Mouse (Mus musculus) kidney, adult 2 months (tissue): ENCODE data around the gene Pde2a. TPM values are rescaled to one million over a fixed set of nuclear protein-coding genes. Genes with fewer than 3 reads are reported as not detected.

ENCODE experiments used
- DNase-seq: peaks from one replicate; pipeline ENCODE4 v3.0.0; 2021
- H3K27ac ChIP-seq: fragments of 200-500 bp; 2 replicates; pipeline ENCODE4 v1.5.1; 2012; ENCODE audit warnings: low read depth, low read length, control low read depth, inconsistent platforms; ENCODE audit not compliant: insufficient read depth
- H3K27me3 ChIP-seq: fragments of 200-500 bp; replicated peaks from 2 replicates; pipeline ENCODE4 v1.6.1; 2012; ENCODE audit warnings: mild to moderate bottlenecking, moderate library complexity, low read length, inconsistent platforms; ENCODE audit not compliant: control insufficient read depth, insufficient read depth
- H3K36me3 ChIP-seq: fragments of 200-500 bp; 2 replicates; pipeline ENCODE4 v1.6.1; 2012; ENCODE audit warnings: mild to moderate bottlenecking, moderate library complexity, low read length, inconsistent platforms; ENCODE audit not compliant: control insufficient read depth, insufficient read depth
- H3K4me1 ChIP-seq: fragments of 200-500 bp; 2 replicates; pipeline ENCODE4 v1.6.1; 2011; ENCODE audit warnings: low read length; ENCODE audit not compliant: control insufficient read depth, insufficient read depth
- H3K4me3 ChIP-seq: fragments of 200-500 bp; 2 replicates; pipeline ENCODE4 v1.5.1; 2011; ENCODE audit warnings: mild to moderate bottlenecking, low read depth, low read length, control low read depth; ENCODE audit not compliant: insufficient read depth
- CTCF ChIP-seq: fragments of 200-500 bp; conservative IDR thresholded peaks from 2 replicates; pipeline ENCODE4 v1.5.1; 2011; ENCODE audit warnings: low read depth, mild to moderate bottlenecking, control low read depth, low read length, moderate library complexity, mixed read lengths; ENCODE audit not compliant: insufficient read depth, insufficient read length
- POLR2A ChIP-seq: fragments of 200-500 bp; IDR thresholded peaks from one replicate; pipeline ENCODE4 v1.6.1; 2011; ENCODE audit warnings: low read depth, low read length, control low read depth
- WGBS: fragments of 180-500 bp; shearing (Covaris S2); methylation state at CpG from one replicate; pipeline ENCODE4 v1.1.7; 2018; 5-methylcytosine and 5-hydroxymethylcytosine counted together
- polyA plus RNA-seq: library from polyadenylated mRNA; depleted of rRNA; stranded (reverse); fragments of >200 nt; gene quantifications from 2 replicates; pipeline ENCODE4 v1.2.3, GENCODE M21; 2012

Gene Pde2a
- polyA plus RNA-seq, 1 experiment = 28.6 TPM

GRCm38 (mm10) chr7:101471968-101472480, 50.5 kb downstream of the Pde2a start:
- Histone ChIP-seq H3K27me3 (no peaks in the 10 kb centered on the region), H3K4me1 (peaks cover 4% of the 10 kb centered on the region; the same call in 1 of the 2 replicates), H3K36me3 (no peaks in the 10 kb centered on the region), H3K27ac (peak overlapping the region; percentile 31; the same call in 1 of the 2 replicates), H3K4me3 (no peak overlapping the region)
- DNase-seq = peak; percentile 36
- 82% methylated on average over 3 of the region's 3 CpGs for WGBS
- TF ChIP-seq CTCF (no peak), POLR2A (no peak)

GRCm38 (mm10) chr7:101472598-101473558, 51.4 kb downstream of the Pde2a start:
- DNase-seq = peak; percentile 61

DNA sequence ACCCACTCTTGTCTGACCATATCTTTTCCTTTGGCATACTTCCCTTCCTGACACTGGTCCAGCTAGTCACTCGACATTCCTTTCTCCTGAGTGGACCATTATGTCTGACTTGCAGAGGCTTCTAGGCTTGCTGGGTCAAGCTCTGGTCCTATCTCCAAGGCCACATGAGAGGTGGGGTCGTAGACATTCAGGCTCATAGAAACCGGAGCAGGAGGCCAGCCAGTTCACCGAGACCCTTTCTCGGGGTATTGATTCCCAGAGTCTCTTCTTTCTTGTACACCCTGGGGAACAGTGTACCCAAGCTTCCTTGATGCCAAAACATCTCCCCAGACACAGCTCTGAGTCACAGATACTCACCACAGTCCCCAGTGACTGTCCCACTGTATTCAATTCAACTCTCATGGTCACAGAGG, 52.9 kb downstream of the Pde2a start:
- H3K36me3 ChIP-seq = no peaks in the 10 kb centered on the region
- no peak for DNase-seq
- WGBS = 75% methylated on average over 5 of the region's 5 CpGs
- TF ChIP-seq POLR2A (no peak), CTCF (no peak)
- H3K4me3 ChIP-seq = no peak overlapping the region
- H3K27me3 ChIP-seq = no peaks in the 10 kb centered on the region
- peaks cover 4% of the 10 kb centered on the region; the same call in 1 of the 2 replicates for H3K4me1 ChIP-seq
- H3K27ac ChIP-seq = no peak overlapping the region

More at GRCm38 (mm10) chr7:101472598-101473558, 51.4 kb downstream of the Pde2a start:
- Histone ChIP-seq H3K4me1 (peaks cover 4% of the 10 kb centered on the region; the same call in 1 of the 2 replicates), H3K27me3 (no peaks in the 10 kb centered on the region), H3K36me3 (no peaks in the 10 kb centered on the region), H3K4me3 (no peak overlapping the region), H3K27ac (peak overlapping the region; percentile 42; the same call in 1 of the 2 replicates)
- WGBS = 45% methylated on average over 10 of the region's 10 CpGs
- TF ChIP-seq POLR2A (no peak), CTCF (no peak)

GRCm38 (mm10) chr7:101476028-101476427, 54.5 kb downstream of the Pde2a start:
- no peaks in the 10 kb centered on the region for H3K36me3 ChIP-seq
- no peak for TF ChIP-seq CTCF
- TF ChIP-seq POLR2A = no peak
- peaks cover 4% of the 10 kb centered on the region; the same call in 1 of the 2 replicates for H3K4me1 ChIP-seq
- DNase-seq = no peak
- H3K27me3 ChIP-seq = no peaks in the 10 kb centered on the region
- H3K27ac ChIP-seq = no peak overlapping the region
- 61% methylated on average over 3 of the region's 3 CpGs for WGBS
- no peak overlapping the region for H3K4me3 ChIP-seq

GRCm38 (mm10) chr7:101476493-101476892, 55.0 kb downstream of the Pde2a start:
- no peak for DNase-seq
- Histone ChIP-seq H3K27ac (no peak overlapping the region), H3K27me3 (no peaks in the 10 kb centered on the region), H3K4me1 (peaks cover 4% of the 10 kb centered on the region; the same call in 1 of the 2 replicates), H3K36me3 (no peaks in the 10 kb centered on the region), H3K4me3 (no peak overlapping the region)
- no peak for TF ChIP-seq POLR2A
- no peak for TF ChIP-seq CTCF
- WGBS = 25% methylated on average over 4 of the region's 4 CpGs

- H3K27me3 ChIP-seq = no peaks in the 10 kb centered on the region
- TF ChIP-seq POLR2A = no peak
- no peak for TF ChIP-seq CTCF
- no peak overlapping the region for H3K4me3 ChIP-seq
- WGBS = 47% methylated on average over 5 of the region's 5 CpGs
- H3K4me1 ChIP-seq = peaks cover 4% of the 10 kb centered on the region; the same call in 1 of the 2 replicates
- H3K36me3 ChIP-seq = no peaks in the 10 kb centered on the region
- no peak for DNase-seq
- no peak overlapping the region for H3K27ac ChIP-seq
Measured at GRCm38 (mm10) chr7:101477200-101477599, 55.7 kb downstream of the Pde2a start.

GRCm38 (mm10) chr7:101478099-101478498, 56.6 kb downstream of the Pde2a start:
- WGBS = 40% methylated on average over 5 of the region's 5 CpGs
- H3K36me3 ChIP-seq = no peaks in the 10 kb centered on the region
- H3K27ac ChIP-seq = no peak overlapping the region
- H3K4me3 ChIP-seq = no peak overlapping the region
- peak; percentile 45 for DNase-seq
- H3K4me1 ChIP-seq = peaks cover 4% of the 10 kb centered on the region; the same call in 1 of the 2 replicates
- TF ChIP-seq CTCF = no peak
- no peak for TF ChIP-seq POLR2A
- H3K27me3 ChIP-seq = no peaks in the 10 kb centered on the region
